13 mouse cellular contexts compared by ENCODE assay signal in the genomic region with DNA sequence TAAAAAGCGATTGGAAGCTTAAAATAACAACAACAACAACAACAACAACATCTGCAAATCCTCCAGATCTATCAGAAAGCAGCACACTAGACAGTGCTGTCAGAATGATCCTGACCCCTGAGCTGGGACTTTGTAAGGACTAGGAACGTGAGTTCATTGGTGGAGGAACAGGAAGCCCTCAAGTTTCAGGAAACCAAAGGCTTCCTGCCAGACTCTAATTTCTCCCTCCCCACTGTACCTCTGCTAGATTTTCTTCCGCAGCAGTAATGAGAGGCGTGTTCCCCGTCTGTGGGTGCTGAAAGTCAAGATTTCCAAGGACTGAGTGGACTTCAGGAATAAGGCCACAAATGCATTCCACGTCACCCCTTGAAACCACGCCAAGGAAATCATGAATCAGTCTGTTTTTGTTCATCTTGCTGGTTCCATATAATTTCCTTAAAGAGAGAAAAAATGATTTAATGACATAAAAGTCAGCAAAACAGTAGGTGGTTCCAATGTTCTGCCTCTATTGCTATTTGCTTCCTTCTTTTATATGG. TPM values are rescaled to one million over a fixed set of nuclear protein-coding genes. Genes with fewer than 3 reads are reported as not detected.
DNase-seq lines count a peak whose midpoint lies in the region; ATAC-seq and TF ChIP-seq lines count a peak whose summit lies in the region.
"Had no signal": no experiment of that assay in that cellular context is flagged by ENCODE, and none has a peak within 500 bp of the region (broad histone marks: within the 10 kb centered on the region; RNA-seq: fewer than 3 reads in every experiment).

No protein-coding gene starts in this region.

- peaks cover 16% of the 10 kb centered on the region for H3K9me3 ChIP-seq in embryonic facial prominence, embryonic 14.5 days (ENCODE audit: control insufficient read depth, low read length)
- peaks cover 14% of the 10 kb centered on the region for H3K9me3 ChIP-seq in embryonic facial prominence, embryonic 10.5 days
- no peaks in the 10 kb centered on the region for H3K9me3 ChIP-seq in liver, embryonic 16.5 days (replicated peaks; ENCODE audit: control insufficient read depth, low read length)
- H3K9me3 ChIP-seq in liver, postnatal 0 days (ENCODE audit: low read length): peaks cover 2% of the 10 kb centered on the region; the same call in 1 of the 2 replicates
- peaks cover 13% of the 10 kb centered on the region for H3K9me3 ChIP-seq in megakaryocyte, embryonic 14.5 days
- H3K9me3 ChIP-seq: heart, embryonic 15.5 days; limb, embryonic 10.5 days; lung, embryonic 15.5 days had no signal

- no peak overlapping the region for H3K9ac ChIP-seq in embryonic facial prominence, embryonic 14.5 days (ENCODE audit: low read depth, low read length)
- H3K9ac ChIP-seq in liver, embryonic 16.5 days (ENCODE audit: low read depth, low read length): no peak overlapping the region
- H3K9ac ChIP-seq in liver, postnatal 0 days (replicated peaks): no peak overlapping the region
- H3K9ac ChIP-seq: embryonic facial prominence, embryonic 13.5 days; heart, embryonic 15.5 days; lung, embryonic 15.5 days; midbrain, embryonic 15.5 days had no signal

- TF ChIP-seq EP300 in liver, postnatal 0 days (IDR thresholded peaks at IDR 0.05; ENCODE audit: low read depth): no peak

- no peak for TF ChIP-seq CTCF in liver, postnatal 0 days (IDR thresholded peaks at IDR 0.05; ENCODE audit: low read depth)

- no peaks in the 10 kb centered on the region for H3K4me1 ChIP-seq in embryonic facial prominence, embryonic 14.5 days (ENCODE audit: control insufficient read depth, insufficient read depth, low read length)
- H3K4me1 ChIP-seq in embryonic facial prominence, embryonic 10.5 days: no peaks in the 10 kb centered on the region
- no peaks in the 10 kb centered on the region for H3K4me1 ChIP-seq in liver, embryonic 16.5 days (ENCODE audit: control insufficient read depth, low read depth, low read length)
- no peaks in the 10 kb centered on the region for H3K4me1 ChIP-seq in liver, postnatal 0 days (ENCODE audit: insufficient read depth)
- peaks cover 29% of the 10 kb centered on the region for H3K4me1 ChIP-seq in megakaryocyte, embryonic 14.5 days
- H3K4me1 ChIP-seq: embryonic facial prominence, embryonic 13.5 days; heart, embryonic 15.5 days; limb, embryonic 10.5 days; lung, embryonic 15.5 days; midbrain, embryonic 15.5 days had no signal

- WGBS in embryonic facial prominence, embryonic 14.5 days: 65% methylated on average over 7 of the region's 7 CpGs
- 79% methylated on average over 7 of the region's 7 CpGs for WGBS in embryonic facial prominence, embryonic 10.5 days
- 24% methylated on average over 7 of the region's 7 CpGs for WGBS in liver, embryonic 16.5 days (ENCODE audit: insufficient replicate concordance)
- 35% methylated on average over 7 of the region's 7 CpGs for WGBS in liver, postnatal 0 days (ENCODE audit: insufficient replicate concordance)

- no peaks in the 10 kb centered on the region for H3K36me3 ChIP-seq in embryonic facial prominence, embryonic 14.5 days (ENCODE audit: control insufficient read depth, insufficient read depth, low read length)
- no peaks in the 10 kb centered on the region for H3K36me3 ChIP-seq in embryonic facial prominence, embryonic 10.5 days (replicated peaks)
- no peaks in the 10 kb centered on the region for H3K36me3 ChIP-seq in liver, embryonic 16.5 days (ENCODE audit: control insufficient read depth, insufficient read depth)
- no peaks in the 10 kb centered on the region for H3K36me3 ChIP-seq in liver, postnatal 0 days (replicated peaks; ENCODE audit: insufficient read depth, low read length)
- peaks cover 10% of the 10 kb centered on the region for H3K36me3 ChIP-seq in megakaryocyte, embryonic 14.5 days (replicated peaks; ENCODE audit: low read length)
- H3K36me3 ChIP-seq: embryonic facial prominence, embryonic 13.5 days; heart, embryonic 15.5 days; limb, embryonic 10.5 days; lung, embryonic 15.5 days; midbrain, embryonic 15.5 days had no signal

- H3K4me3 ChIP-seq in embryonic facial prominence, embryonic 14.5 days (ENCODE audit: low read depth, low read length): no peak overlapping the region
- H3K4me3 ChIP-seq in embryonic facial prominence, embryonic 10.5 days: no peak overlapping the region
- H3K4me3 ChIP-seq in liver, embryonic 16.5 days (ENCODE audit: low read depth, low read length): no peak overlapping the region
- no peak overlapping the region for H3K4me3 ChIP-seq in liver, postnatal 0 days (ENCODE audit: low read depth, low read length)
- H3K4me3 ChIP-seq in megakaryocyte, embryonic 14.5 days (replicated peaks): peak overlapping the region; percentile 33
- H3K4me3 ChIP-seq: embryonic facial prominence, embryonic 13.5 days; heart, embryonic 15.5 days; limb, embryonic 10.5 days; lung, embryonic 15.5 days; midbrain, embryonic 15.5 days had no signal

- no peak overlapping the region for H3K4me2 ChIP-seq in embryonic facial prominence, embryonic 14.5 days (ENCODE audit: low read depth, low read length)
- no peak overlapping the region for H3K4me2 ChIP-seq in liver, embryonic 16.5 days (ENCODE audit: low read depth, low read length)
- no peak overlapping the region for H3K4me2 ChIP-seq in liver, postnatal 0 days (ENCODE audit: low read depth, low read length)
- H3K4me2 ChIP-seq: embryonic facial prominence, embryonic 13.5 days; heart, embryonic 15.5 days; lung, embryonic 15.5 days; midbrain, embryonic 15.5 days had no signal

- DNase-seq in embryonic facial prominence, embryonic 14.5 days (ENCODE audit: low spot score): peak; percentile 12
- no peak for DNase-seq in embryonic facial prominence, embryonic 10.5 days (ENCODE audit: low spot score)
- no peak for DNase-seq in liver, postnatal 0 days
- DNase-seq in adrenal gland, postnatal 36 days: peak; percentile 51
- DNase-seq in layer of hippocampus, postnatal 36 days: no peak
- no peak for DNase-seq in cerebellum, postnatal 36 days

- H3K27me3 ChIP-seq in embryonic facial prominence, embryonic 14.5 days (replicated peaks; ENCODE audit: control insufficient read depth, insufficient read depth, low read length): no peaks in the 10 kb centered on the region
- H3K27me3 ChIP-seq in embryonic facial prominence, embryonic 10.5 days (replicated peaks; ENCODE audit: low read depth, poor library complexity, severe bottlenecking): no peaks in the 10 kb centered on the region
- no peaks in the 10 kb centered on the region for H3K27me3 ChIP-seq in liver, embryonic 16.5 days (ENCODE audit: control insufficient read depth, insufficient read depth, low read depth, low read length)
- H3K27me3 ChIP-seq in liver, postnatal 0 days (ENCODE audit: insufficient read depth, low read length): no peaks in the 10 kb centered on the region
- no peaks in the 10 kb centered on the region for H3K27me3 ChIP-seq in megakaryocyte, embryonic 14.5 days (replicated peaks)
- H3K27me3 ChIP-seq: embryonic facial prominence, embryonic 13.5 days; heart, embryonic 15.5 days; lung, embryonic 15.5 days; midbrain, embryonic 15.5 days had no signal

- H3K27ac ChIP-seq in embryonic facial prominence, embryonic 14.5 days (replicated peaks; ENCODE audit: low read depth, low read length): no peak overlapping the region
- no peak overlapping the region for H3K27ac ChIP-seq in embryonic facial prominence, embryonic 10.5 days (replicated peaks)
- no peak overlapping the region for H3K27ac ChIP-seq in liver, embryonic 16.5 days (ENCODE audit: low read length)
- no peak overlapping the region for H3K27ac ChIP-seq in liver, postnatal 0 days (ENCODE audit: low read depth)
- H3K27ac ChIP-seq: embryonic facial prominence, embryonic 13.5 days; heart, embryonic 15.5 days; limb, embryonic 10.5 days; lung, embryonic 15.5 days; midbrain, embryonic 15.5 days had no signal

- ATAC-seq in embryonic facial prominence, embryonic 14.5 days (ENCODE audit: low read depth): no peak
- ATAC-seq in liver, embryonic 16.5 days (ENCODE audit: low read depth): 0 out of 2 replicates have a peak, but pooled peaks have one; percentile 24
- no peak for ATAC-seq in liver, postnatal 0 days
- ATAC-seq: midbrain, embryonic 15.5 days had no signal

RNA-seq across cellular contexts. Expression of a gene that starts 4.7 kb away (rescaled TPM):
- polyA plus RNA-seq in embryonic facial prominence, embryonic 14.5 days (2014; fragmentation: Nextera tagmentation; extraction: Ambion mirVana): 0.25 and 0.95 TPM in 2 replicates
- polyA plus RNA-seq in embryonic facial prominence, embryonic 10.5 days (2016; fragmentation: Nextera tagmentation; extraction: Ambion mirVana): 0.02 and 0.05 TPM in 2 replicates
- polyA plus RNA-seq in liver, embryonic 16.5 days (2015; fragmentation: Nextera tagmentation; extraction: Ambion mirVana): not detected in 2 replicates
- not detected in 2 replicates for polyA plus RNA-seq in liver, postnatal 0 days (2015; fragmentation: Nextera tagmentation; extraction: Ambion mirVana)
- total RNA-seq in adrenal gland, postnatal 36 days (2021): under 1 TPM; 0.13 to 0.33 TPM
- polyA plus RNA-seq in megakaryocyte, embryonic 14.5 days (2012; ENCODE audit: insufficient read depth, low replicate concordance): 0.09 TPM in 1 of 2 replicates, not detected in the other
- 1 to 10 TPM; 6.1 to 7.1 TPM for total RNA-seq in layer of hippocampus, postnatal 36 days (2021)
- polyA plus RNA-seq: embryonic facial prominence, embryonic 13.5 days; limb, embryonic 10.5 days had no signal

RNA-seq across cellular contexts. Expression of a gene that starts 18.4 kb away (rescaled TPM):
- polyA plus RNA-seq in embryonic facial prominence, embryonic 14.5 days (2014; fragmentation: Nextera tagmentation; extraction: Ambion mirVana): 20.0 and 22.3 TPM in 2 replicates
- 17.5 and 17.9 TPM in 2 replicates for polyA plus RNA-seq in embryonic facial prominence, embryonic 10.5 days (2016; fragmentation: Nextera tagmentation; extraction: Ambion mirVana)
- 9.3 and 9.9 TPM in 2 replicates for polyA plus RNA-seq in liver, embryonic 16.5 days (2015; fragmentation: Nextera tagmentation; extraction: Ambion mirVana)
- 8.3 and 8.9 TPM in 2 replicates for polyA plus RNA-seq in liver, postnatal 0 days (2015; fragmentation: Nextera tagmentation; extraction: Ambion mirVana)
- 10 to 100 TPM; 49.7 to 50.2 TPM for total RNA-seq in adrenal gland, postnatal 36 days (2021)
- polyA plus RNA-seq in megakaryocyte, embryonic 14.5 days (2012; ENCODE audit: insufficient read depth, low replicate concordance): 10.5 and 30.7 TPM in 2 replicates
- 10 to 100 TPM; 68.5 to 69.1 TPM for total RNA-seq in layer of hippocampus, postnatal 36 days (2021)

Comparison
In these comparisons a context has a peak if more than half of its experiments do, and no peak if none do; other contexts are left out.
1. DNase-seq: peak in embryonic facial prominence, embryonic 14.5 days (single experiment) and adrenal gland, postnatal 36 days (2 of 2); none in embryonic facial prominence, embryonic 10.5 days (single experiment), liver, postnatal 0 days (single experiment), layer of hippocampus, postnatal 36 days (0 of 2) and cerebellum, postnatal 36 days (0 of 2).